Mouse (Mus musculus): ENCODE data around the gene Stx18. TPM values are rescaled to one million over a fixed set of nuclear protein-coding genes. Genes with fewer than 3 reads are reported as not detected.
A peak's percentile ranks its signal among the peaks of the same experiment; 100 is the strongest.

Gene Stx18
- polyA plus RNA-seq, 1 experiment from 2014 or later = 48.1 TPM

- POLR2A ChIA-PET = interaction anchor here (0.9 to 1.4 kb wide), 4 partner anchors 10 to 65 kb away, joined by 3 to 4 read pairs (median 3); no protein-coding TSS in a partner anchor
- H3K27me3 ChIP-seq = no peaks in the 10 kb centered on the region
- ATAC-seq (no peak), DNase-seq (ENCODE audit: low read depth, low spot score) (no peak)
- no peak for TF ChIP-seq CTCF (IDR thresholded peaks at IDR 0.05)
- in situ Hi-C loops (cut with MboI; ENCODE audit: low pct_unique_long_range_greater_than_20kb) = no loop called here
- CTCF ChIA-PET = interaction anchor here (1.2 to 1.8 kb wide), 7 partner anchors 10 to 159 kb away, joined by 3 to 9 read pairs (median 3); no protein-coding TSS in a partner anchor
These were observed 268 bp upstream of the Stx18 start for GRCm38 (mm10) chr5:38038274-38038673.

GRCm38 (mm10) chr5:38039796-38040195, 1.3 kb downstream of the Stx18 start:
- in situ Hi-C loops (cut with MboI; ENCODE audit: low pct_unique_long_range_greater_than_20kb) = no loop called here
- ATAC-seq (peak; percentile 7), DNase-seq (ENCODE audit: low read depth, low spot score) (no peak)

GRCm38 (mm10) chr5:38044923-38045322, 6.4 kb downstream of the Stx18 start:
- ChIA-PET POLR2A (no interaction called here), CTCF (interaction anchor here (1.9 to 3.4 kb wide), 2 partner anchors 12 to 17 kb away, joined by 6 to 16 read pairs; no protein-coding TSS in a partner anchor)
- in situ Hi-C loops (cut with MboI; ENCODE audit: low pct_unique_long_range_greater_than_20kb) = no loop called here
- ATAC-seq (no peak), DNase-seq (ENCODE audit: low read depth, low spot score) (no peak)
- no peaks in the 10 kb centered on the region for H3K27me3 ChIP-seq
- no peak for TF ChIP-seq CTCF (IDR thresholded peaks at IDR 0.05)

More at GRCm38 (mm10) chr5:38039796-38040195, 1.3 kb downstream of the Stx18 start:
- no peak for TF ChIP-seq CTCF (IDR thresholded peaks at IDR 0.05)
- CTCF ChIA-PET = interaction anchor here (0.8 to 1.8 kb wide), 5 partner anchors 12 to 158 kb away, joined by 3 to 9 read pairs (median 4); no protein-coding TSS in a partner anchor
- H3K27me3 ChIP-seq = no peaks in the 10 kb centered on the region
- POLR2A ChIA-PET = interaction anchor here (1.0 kb wide), 1 partner anchor 12 kb away, joined by 3 read pairs; no protein-coding TSS in a partner anchor

- peak; percentile 39 for TF ChIP-seq CTCF (IDR thresholded peaks at IDR 0.05)
- H3K27me3 ChIP-seq = no peaks in the 10 kb centered on the region
- no peak for ATAC-seq
- ChIA-PET POLR2A (no interaction called here), CTCF (interaction anchor here (0.9 to 1.9 kb wide), 3 partner anchors 14 to 54 kb away, joined by 3 to 7 read pairs (median 3); no protein-coding TSS in a partner anchor)
- DNase-seq (ENCODE audit: low read depth, low spot score) = no peak
- in situ Hi-C loops (cut with MboI; ENCODE audit: low pct_unique_long_range_greater_than_20kb) = no loop called here
These were observed 9.6 kb downstream of the Stx18 start for GRCm38 (mm10) chr5:38048177-38048576.

GRCm38 (mm10) chr5:38061051-38061450, 22.5 kb downstream of the Stx18 start:
- DNase-seq (ENCODE audit: low read depth, low spot score) (no peak), ATAC-seq (no peak)
- CTCF ChIA-PET = interaction anchor here (1.8 to 4.1 kb wide), 2 partner anchors 15 to 17 kb away, joined by 6 to 35 read pairs; no protein-coding TSS in a partner anchor
- no peak for TF ChIP-seq CTCF (IDR thresholded peaks at IDR 0.05)
- in situ Hi-C loops (cut with MboI; ENCODE audit: low pct_unique_long_range_greater_than_20kb) = no loop called here
- no peaks in the 10 kb centered on the region for H3K27me3 ChIP-seq
- POLR2A ChIA-PET = no interaction called here

GRCm38 (mm10) chr5:38062709-38063108, 24.2 kb downstream of the Stx18 start:
- H3K27me3 ChIP-seq = no peaks in the 10 kb centered on the region
- CTCF ChIA-PET = interaction anchor here (1.0 to 4.1 kb wide), 12 partner anchors 9 to 245 kb away, joined by 3 to 35 read pairs (median 6); no protein-coding TSS in a partner anchor
- in situ Hi-C loops (cut with MboI; ENCODE audit: low pct_unique_long_range_greater_than_20kb) = no loop called here
- POLR2A ChIA-PET = interaction anchor here (1.1 kb wide), 1 partner anchor 13 kb away, joined by 3 read pairs; no protein-coding TSS in a partner anchor
- peak; percentile 57 for ATAC-seq
- no peak for DNase-seq (ENCODE audit: low read depth, low spot score)
- peak; percentile 63 for TF ChIP-seq CTCF (IDR thresholded peaks at IDR 0.05)

GRCm38 (mm10) chr5:38063339-38063738, 24.8 kb downstream of the Stx18 start:
- CTCF ChIA-PET = interaction anchor here (1.2 to 4.1 kb wide), 6 partner anchors 9 to 246 kb away, joined by 3 to 35 read pairs (median 10); no protein-coding TSS in a partner anchor
- ATAC-seq (no peak), DNase-seq (ENCODE audit: low read depth, low spot score) (no peak)
- H3K27me3 ChIP-seq = no peaks in the 10 kb centered on the region
- POLR2A ChIA-PET = interaction anchor here (0.6 to 1.1 kb wide), 3 partner anchors 13 to 1642 kb away, joined by 3 to 8 read pairs (median 3); no protein-coding TSS in a partner anchor
- in situ Hi-C loops (cut with MboI; ENCODE audit: low pct_unique_long_range_greater_than_20kb) = no loop called here
- no peak for TF ChIP-seq CTCF (IDR thresholded peaks at IDR 0.05)

GRCm38 (mm10) chr5:38064043-38064575, 25.6 kb downstream of the Stx18 start:
- ATAC-seq (no peak), DNase-seq (ENCODE audit: low read depth, low spot score) (no peak)
- POLR2A ChIA-PET = interaction anchor here (1.0 kb wide), 1 partner anchor 31 kb away, joined by 3 read pairs; no protein-coding TSS in a partner anchor
- no peaks in the 10 kb centered on the region for H3K27me3 ChIP-seq
- no peak for TF ChIP-seq CTCF (IDR thresholded peaks at IDR 0.05)
- in situ Hi-C loops (cut with MboI; ENCODE audit: low pct_unique_long_range_greater_than_20kb) = no loop called here
- CTCF ChIA-PET = interaction anchor here (0.9 to 4.1 kb wide), 5 partner anchors 10 to 247 kb away, joined by 3 to 35 read pairs (median 8); no protein-coding TSS in a partner anchor

- no peak for ATAC-seq
- H3K27me3 ChIP-seq = no peaks in the 10 kb centered on the region
- TF ChIP-seq CTCF (IDR thresholded peaks at IDR 0.05) = no peak
- ChIA-PET CTCF (interaction anchor here (2.0 to 4.1 kb wide), 2 partner anchors 10 to 13 kb away, joined by 8 to 35 read pairs; no protein-coding TSS in a partner anchor), POLR2A (no interaction called here)
- in situ Hi-C loops (cut with MboI; ENCODE audit: low pct_unique_long_range_greater_than_20kb) = no loop called here
- no peak for DNase-seq (ENCODE audit: low read depth, low spot score)
These were observed 26.2 kb downstream of the Stx18 start for GRCm38 (mm10) chr5:38064701-38065100.

- no peaks in the 10 kb centered on the region for H3K27me3 ChIP-seq
- ATAC-seq (no peak), DNase-seq (ENCODE audit: low read depth, low spot score) (no peak)
- no peak for TF ChIP-seq CTCF (IDR thresholded peaks at IDR 0.05)
- ChIA-PET CTCF (interaction anchor here (2.0 to 4.1 kb wide), 2 partner anchors 11 to 12 kb away, joined by 8 to 35 read pairs; no protein-coding TSS in a partner anchor), POLR2A (no interaction called here)
- in situ Hi-C loops (cut with MboI; ENCODE audit: low pct_unique_long_range_greater_than_20kb) = no loop called here
These were observed 26.9 kb downstream of the Stx18 start for GRCm38 (mm10) chr5:38065454-38065853.

- DNase-seq (ENCODE audit: low read depth, low spot score) = no peak
- in situ Hi-C loops (cut with MboI; ENCODE audit: low pct_unique_long_range_greater_than_20kb) = no loop called here
- ATAC-seq = no peak
- TF ChIP-seq CTCF (IDR thresholded peaks at IDR 0.05) = no peak
- no peaks in the 10 kb centered on the region for H3K27me3 ChIP-seq
- ChIA-PET CTCF (interaction anchor here (0.9 to 1.3 kb wide), 4 partner anchors 9 to 19 kb away, joined by 3 to 7 read pairs (median 3); no protein-coding TSS in a partner anchor), POLR2A (no interaction called here)
These were observed 28.1 kb downstream of the Stx18 start for GRCm38 (mm10) chr5:38066606-38067005.

All from Patski (cell line).